Mouse (Mus musculus) gastrocnemius, adult 18-20 months (tissue): ENCODE results near the gene 4930402F06Rik. TPM values are rescaled to one million over a fixed set of nuclear protein-coding genes. Genes with fewer than 3 reads are reported as not detected.

Experiments used
- DNase-seq: peaks from one replicate; pipeline ENCODE4 v3.0.0; 2021; ENCODE audit warnings: low spot score
- total RNA-seq, 2 experiments: library from RNA; stranded (reverse); gene quantifications; 2 replicates each; pipeline ENCODE4 v1.2.3; 2021

Gene 4930402F06Rik
- total RNA-seq, 2 experiments from 2014 or later = not detected

DNA sequence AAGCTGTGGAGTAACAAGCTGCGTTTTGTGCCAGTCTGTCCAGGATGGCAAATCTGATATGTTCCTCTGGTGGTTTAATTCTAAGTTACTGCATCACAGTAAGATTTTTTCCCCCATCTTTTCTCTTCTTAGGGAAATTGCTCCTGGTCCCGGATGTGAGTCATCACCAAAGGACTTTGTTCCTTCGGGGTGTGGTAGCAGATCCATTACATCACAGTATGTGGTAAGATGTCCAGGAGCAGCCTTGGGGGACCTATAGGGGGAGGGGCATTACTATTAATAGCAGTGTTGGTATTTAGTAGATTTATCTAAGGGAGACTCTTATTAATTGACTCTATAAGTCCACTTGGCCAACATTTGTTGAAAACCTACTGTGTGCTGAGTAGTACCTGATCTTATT, 54.4 kb downstream of the 4930402F06Rik start:
- peak; percentile 27 for DNase-seq

- DNase-seq = peak; percentile 78
Measured at GRCm38 (mm10) chr2:35338707-35339106, 58.3 kb downstream of the 4930402F06Rik start.

DNA sequence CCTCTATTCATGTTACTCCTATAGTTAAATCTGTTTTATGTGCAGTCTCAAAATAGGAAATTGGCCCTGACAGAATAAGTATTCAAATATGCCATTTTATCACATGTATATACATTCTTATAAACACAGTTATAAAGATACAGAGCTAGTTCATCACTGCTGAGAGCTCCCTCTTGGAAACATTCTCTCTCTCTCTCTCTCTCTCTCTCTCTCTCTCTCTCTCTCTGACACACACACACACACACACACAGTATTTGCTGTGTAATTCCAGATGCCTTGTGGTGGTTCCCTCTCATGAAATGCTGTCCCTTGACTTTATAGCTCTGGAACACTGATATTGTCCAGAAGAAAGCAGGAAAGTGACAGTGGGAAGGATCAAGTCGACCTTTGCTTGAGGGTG, 58.9 kb downstream of the 4930402F06Rik start:
- no peak for DNase-seq

DNA sequence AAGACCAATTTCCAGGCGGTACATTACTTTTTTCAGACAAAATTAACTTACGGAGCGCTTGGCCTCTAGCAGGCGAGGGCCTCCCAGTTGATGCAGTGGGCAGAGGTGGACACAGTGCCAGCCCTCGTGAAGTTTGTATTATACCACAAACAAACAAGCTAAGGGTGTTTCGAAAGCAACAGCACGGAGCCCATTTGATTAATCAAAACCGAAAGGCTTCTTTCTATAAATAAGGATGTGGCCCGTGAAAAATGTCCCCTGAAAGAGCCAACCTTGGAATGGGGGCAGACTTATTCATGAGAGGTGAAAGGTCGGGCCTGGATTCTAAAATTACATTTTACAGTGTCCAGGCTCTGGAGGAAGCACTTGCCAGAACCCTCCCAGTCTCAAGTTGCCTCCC, 59.6 kb downstream of the 4930402F06Rik start:
- DNase-seq = peak; percentile 79

DNA sequence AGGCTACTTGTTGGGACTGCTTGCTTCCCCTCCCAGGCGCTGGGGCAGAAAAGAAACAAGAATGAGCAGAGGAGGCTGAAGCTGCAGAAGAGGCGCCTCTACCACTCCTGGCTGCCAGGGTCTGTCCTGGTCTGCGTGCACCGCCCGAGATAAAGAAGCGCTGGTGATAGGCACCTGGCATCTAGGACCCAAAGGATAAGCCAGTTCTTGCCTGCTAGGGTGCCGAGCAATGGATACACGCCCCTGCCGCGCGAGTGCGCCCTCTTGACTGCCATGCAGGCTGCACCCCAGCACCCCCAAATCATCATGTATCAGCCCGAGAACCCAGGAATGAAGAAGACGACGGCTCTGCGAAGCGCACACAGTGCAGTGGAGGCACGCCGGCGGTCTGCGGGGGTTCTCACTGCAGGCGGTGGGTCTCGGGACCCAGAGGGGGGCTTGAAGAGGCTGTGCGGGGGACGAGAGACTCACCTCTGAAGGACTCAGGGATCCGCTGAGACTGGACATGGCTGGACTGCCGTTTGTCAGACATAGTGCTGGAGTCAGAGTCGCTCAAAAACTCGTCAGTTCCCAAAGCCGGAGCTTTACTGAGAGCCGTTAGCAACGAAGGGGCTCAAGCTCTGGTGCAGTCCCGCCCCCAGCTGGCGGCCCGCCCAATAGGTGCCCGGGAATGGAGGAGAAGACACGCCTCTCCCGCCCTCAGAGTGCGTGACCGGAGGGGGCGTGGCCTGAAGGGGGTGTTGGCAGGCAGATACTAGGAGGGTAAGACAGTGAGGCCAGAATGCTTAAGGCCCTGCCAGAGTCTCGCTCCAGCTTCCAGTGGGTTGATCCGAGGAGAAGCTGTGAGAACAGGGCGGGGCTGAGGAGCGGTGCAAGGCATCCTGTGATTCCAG, 60.3 kb downstream of the 4930402F06Rik start, which contains the start of gene Stom:
Stom (minus strand) TSS at position 589 of the 893 bp plus-strand sequence.
- DNase-seq = peak; percentile 99

DNA sequence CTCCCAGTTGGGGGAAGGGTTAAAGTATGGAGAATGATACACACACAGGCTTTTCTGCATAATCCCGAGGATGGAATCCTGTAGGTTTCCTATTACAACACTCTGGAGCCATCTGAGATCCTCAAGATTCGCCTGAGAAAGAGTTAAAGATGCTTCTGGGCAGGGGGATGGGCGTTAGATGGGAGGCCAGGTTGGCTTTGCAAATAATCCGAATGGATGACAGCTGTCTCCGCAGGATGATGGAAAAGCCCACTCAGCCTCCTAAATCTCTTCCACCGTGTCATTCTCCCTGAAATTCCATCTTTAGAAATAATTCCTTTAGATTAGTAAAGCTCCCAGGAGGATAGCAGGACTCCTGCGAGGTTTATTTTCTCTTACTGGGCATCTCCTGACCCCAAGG, 61.4 kb downstream of the 4930402F06Rik start:
- DNase-seq = no peak

- no peak for DNase-seq
Measured at GRCm38 (mm10) chr2:35333670-35334069, 63.3 kb downstream of the 4930402F06Rik start.

- DNase-seq = no peak
Measured at GRCm38 (mm10) chr2:35331205-35331604, 65.8 kb downstream of the 4930402F06Rik start.

- no peak for DNase-seq
Measured at GRCm38 (mm10) chr2:35329061-35329460, 67.9 kb downstream of the 4930402F06Rik start.

DNA sequence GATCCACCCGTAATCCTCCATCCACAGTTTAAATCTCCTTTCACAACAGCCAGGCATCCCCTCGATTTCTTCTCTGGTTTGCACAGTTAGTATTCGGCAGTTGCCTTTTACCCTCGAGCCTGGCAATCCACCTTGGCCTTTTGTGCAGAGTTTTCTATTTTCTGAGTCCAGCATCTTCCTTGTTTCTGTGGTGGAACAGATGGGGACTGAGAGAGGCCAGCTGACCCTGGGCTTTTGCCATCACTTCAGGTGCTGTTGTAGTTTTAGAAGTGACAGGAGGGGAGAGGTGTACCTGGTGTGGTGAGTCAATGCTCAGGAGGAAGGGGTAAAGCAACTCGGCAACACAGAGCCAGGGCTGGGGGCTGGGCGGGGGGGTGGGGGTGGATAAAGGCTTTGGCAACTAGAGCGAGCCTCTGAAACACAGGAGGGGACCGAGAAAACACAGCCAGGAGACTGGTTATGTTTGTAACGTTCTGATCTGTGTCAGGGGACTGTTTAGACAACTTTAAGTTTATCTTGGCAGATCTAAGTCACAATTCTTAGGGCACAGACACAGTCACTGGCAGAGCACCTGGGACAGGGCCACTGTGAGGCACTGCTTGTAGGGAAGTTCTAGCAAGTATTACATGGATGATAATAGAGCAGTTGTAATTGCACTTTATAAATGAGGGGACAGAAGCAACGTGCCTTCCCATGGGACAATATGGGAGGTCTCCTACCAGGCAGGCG, 68.7 kb downstream of the 4930402F06Rik start:
- DNase-seq = no peak

DNA sequence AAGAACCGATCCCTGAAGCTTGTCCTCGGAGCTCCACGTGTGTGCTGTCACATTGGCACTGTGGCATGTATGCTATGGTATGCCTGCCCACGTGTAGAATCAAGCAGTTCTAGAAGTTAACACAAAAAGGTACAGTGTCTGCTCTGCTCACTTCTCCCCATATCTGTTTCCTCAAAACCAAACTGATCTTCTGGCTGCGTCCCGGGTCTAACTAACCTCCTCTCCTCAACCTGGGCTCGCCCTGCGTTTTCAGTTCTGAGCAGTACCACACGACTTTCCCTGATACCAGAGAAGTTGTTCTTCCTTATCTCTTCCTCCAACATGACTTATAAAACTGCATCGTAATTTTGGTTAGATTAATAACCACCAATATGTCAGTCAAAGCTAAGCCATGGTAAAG, 69.4 kb downstream of the 4930402F06Rik start:
- no peak for DNase-seq

- no peak for DNase-seq
Measured at GRCm38 (mm10) chr2:35326931-35327330, 70.0 kb downstream of the 4930402F06Rik start.

GRCm38 (mm10) chr2:35325930-35326329, 71.0 kb downstream of the 4930402F06Rik start:
- DNase-seq = no peak

Other genes starting within 250 kb of the 4930402F06Rik start
- gene Rab14, start 196.1 kb downstream of the 4930402F06Rik start, total RNA-seq = 10 to 100 TPM; 77.0 to 84.0 TPM
- 100 to 1,000 TPM; 526 to 574 TPM for gene Gsn, start 140.8 kb downstream of the 4930402F06Rik start, total RNA-seq
- 10 to 100 TPM; 33.3 to 33.7 TPM for gene Stom, start 60.2 kb downstream of the 4930402F06Rik start, total RNA-seq
- gene 4930568D16Rik, start 29.4 kb downstream of the 4930402F06Rik start, total RNA-seq = not detected
- 1 to 10 TPM; 5.0 to 6.3 TPM for gene Ggta1, start 66.1 kb upstream of the 4930402F06Rik start, total RNA-seq
- gene Dab2ip, start 161.1 kb upstream of the 4930402F06Rik start, total RNA-seq = 10 to 100 TPM; 41.7 to 46.3 TPM